Mouse (Mus musculus) midbrain, embryonic 14.5 days (tissue): Measurements from ENCODE around the gene Slc25a34. TPM values are rescaled to one million over a fixed set of nuclear protein-coding genes. Genes with fewer than 3 reads are reported as not detected.
A peak's percentile ranks its signal among the peaks of the same experiment; 100 is the strongest.

Experiments used
- ATAC-seq: fragments of 200-750 bp; cut with Nextera tagmentation; 2 replicates; pipeline ENCODE4 v1.8.0; 2017; ENCODE audit warnings: moderate number of reproducible peaks, moderate library complexity; ENCODE audit not compliant: low FRiP score, low TSS enrichment
- DNase-seq: peaks from one replicate; pipeline ENCODE4 v3.0.0-alpha.2; 2015
- H3K27ac ChIP-seq: fragments of 300-500 bp; sonication (generic); replicated peaks from 2 replicates; pipeline ENCODE4 v1.5.1; 2014; ENCODE audit warnings: mild to moderate bottlenecking, low read depth, low read length, moderate library complexity
- H3K27me3 ChIP-seq: fragments of 300-500 bp; sonication (generic); 2 replicates; pipeline ENCODE4 v1.6.1; 2014; ENCODE audit warnings: low read length, control low read depth, mixed read lengths; ENCODE audit not compliant: control insufficient read depth, insufficient read depth
- H3K36me3 ChIP-seq: fragments of 300-500 bp; sonication (generic); 2 replicates; pipeline ENCODE4 v1.6.1; 2014; ENCODE audit warnings: low read length, control low read depth; ENCODE audit not compliant: control insufficient read depth, insufficient read depth
- H3K4me1 ChIP-seq: fragments of 300-500 bp; sonication (generic); 2 replicates; pipeline ENCODE4 v1.6.1; 2014; ENCODE audit warnings: mild to moderate bottlenecking, antibody characterized with exemption, low read length, control low read depth; ENCODE audit not compliant: control insufficient read depth, insufficient read depth
- H3K4me2 ChIP-seq: fragments of 300-500 bp; sonication (generic); 2 replicates; pipeline ENCODE4 v1.6.1; 2014; ENCODE audit warnings: mild to moderate bottlenecking, low read length, moderate library complexity
- H3K4me3 ChIP-seq: fragments of 300-500 bp; sonication (generic); replicated peaks from 2 replicates; pipeline ENCODE4 v1.5.1; 2014; ENCODE audit warnings: low read depth, low read length
- H3K9ac ChIP-seq: fragments of 300-500 bp; sonication (generic); replicated peaks from 2 replicates; pipeline ENCODE4 v1.6.1; 2014; ENCODE audit warnings: mild to moderate bottlenecking, low read length, moderate library complexity
- H3K9me3 ChIP-seq: fragments of 300-500 bp; sonication (generic); 2 replicates; pipeline ENCODE4 v1.6.1; 2016; ENCODE audit warnings: low read length, control low read depth, mixed read lengths; ENCODE audit not compliant: control insufficient read depth
- WGBS: fragments of 180-500 bp; shearing (Covaris S2); extraction: QIAGEN DNeasy Blood & Tissue Kit; methylation state at CpG from one replicate; pipeline ENCODE4 v1.1.7; 2014; 5-methylcytosine and 5-hydroxymethylcytosine counted together
- polyA plus RNA-seq: library from polyadenylated mRNA; unstranded; fragments of >200 nt; fragmentation: Nextera tagmentation; extraction: Ambion mirVana; gene quantifications from 2 replicates; pipeline ENCODE4 v1.2.1, GENCODE M21; 2014

Gene Slc25a34
- polyA plus RNA-seq, 1 experiment from 2014 or later = 0.11 TPM

DNA sequence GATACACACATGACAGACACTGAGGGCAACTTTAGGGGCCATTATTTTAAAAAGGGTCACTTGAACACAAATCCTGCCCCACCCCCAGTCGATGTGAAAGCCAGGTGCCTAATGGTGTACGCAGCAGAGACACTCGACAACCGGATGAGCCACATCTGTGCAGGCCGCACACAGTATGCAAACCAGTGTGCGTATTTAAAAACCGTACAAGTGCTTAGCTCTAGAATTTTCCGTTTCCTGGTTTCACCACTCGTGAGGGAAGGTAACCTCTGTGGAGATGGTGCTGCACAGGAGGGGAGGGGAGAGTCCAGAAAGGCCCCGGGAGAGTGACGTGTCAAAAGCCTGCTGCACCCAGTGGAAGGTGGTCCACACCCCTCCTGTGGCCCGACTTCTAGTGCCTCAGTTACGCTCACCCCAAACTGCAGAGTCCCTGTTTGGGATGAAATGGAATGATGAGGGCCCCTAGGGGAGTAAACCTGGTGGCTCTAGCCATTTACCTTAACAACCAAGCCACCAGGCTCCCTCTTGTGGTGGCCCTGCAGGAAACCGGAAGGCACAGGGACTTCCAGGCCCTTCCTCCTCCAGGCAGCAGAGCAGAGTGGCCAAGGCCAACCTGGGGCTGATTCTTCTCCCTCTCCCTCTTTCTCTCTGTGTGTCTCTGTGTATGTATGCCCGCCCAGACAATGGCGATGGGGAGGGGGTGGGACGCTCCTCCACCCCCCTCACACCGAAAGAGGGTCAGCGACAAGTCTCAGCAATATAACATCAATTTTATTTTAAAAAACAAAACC is 1.6 kb upstream of the Slc25a34 start:
- no peak for ATAC-seq
- Histone ChIP-seq H3K9ac (no peak overlapping the region), H3K27me3 (no peaks in the 10 kb centered on the region), H3K9me3 (no peaks in the 10 kb centered on the region), H3K4me2 (no peak overlapping the region), H3K36me3 (peaks cover 43% of the 10 kb centered on the region), H3K4me3 (no peak overlapping the region), H3K4me1 (no peaks in the 10 kb centered on the region), H3K27ac (no peak overlapping the region)
- WGBS = 79% methylated on average over 19 of the region's 19 CpGs
- peak; percentile 48 for DNase-seq

GRCm38 (mm10) chr4:141624134-141624533 is 513 bp upstream of the Slc25a34 start:
- no peak overlapping the region for H3K4me3 ChIP-seq
- 91% methylated on average over 8 of the region's 8 CpGs for WGBS
- H3K9ac ChIP-seq = no peak overlapping the region
- H3K27ac ChIP-seq = no peak overlapping the region
- H3K9me3 ChIP-seq = no peaks in the 10 kb centered on the region
- no peak for ATAC-seq
- H3K4me1 ChIP-seq = no peaks in the 10 kb centered on the region
- no peak for DNase-seq
- H3K36me3 ChIP-seq = peaks cover 32% of the 10 kb centered on the region
- H3K4me2 ChIP-seq = no peak overlapping the region
- H3K27me3 ChIP-seq = no peaks in the 10 kb centered on the region

GRCm38 (mm10) chr4:141623037-141623436 is 584 bp downstream of the Slc25a34 start:
- Histone ChIP-seq H3K27ac (no peak overlapping the region), H3K4me1 (no peaks in the 10 kb centered on the region), H3K9ac (no peak overlapping the region), H3K36me3 (peaks cover 21% of the 10 kb centered on the region), H3K27me3 (no peaks in the 10 kb centered on the region), H3K4me3 (no peak overlapping the region), H3K4me2 (no peak overlapping the region), H3K9me3 (no peaks in the 10 kb centered on the region)
- no peak for DNase-seq
- WGBS = 93% methylated on average over 11 of the region's 11 CpGs
- no peak for ATAC-seq

GRCm38 (mm10) chr4:141622580-141622979 is 1.0 kb downstream of the Slc25a34 start:
- peaks cover 17% of the 10 kb centered on the region for H3K36me3 ChIP-seq
- H3K4me1 ChIP-seq = peaks cover 4% of the 10 kb centered on the region; the same call in 1 of the 2 replicates
- H3K4me3 ChIP-seq = no peak overlapping the region
- 86% methylated on average over 5 of the region's 5 CpGs for WGBS
- H3K9ac ChIP-seq = no peak overlapping the region
- ATAC-seq (no peak), DNase-seq (no peak)
- H3K27me3 ChIP-seq = no peaks in the 10 kb centered on the region
- no peak overlapping the region for H3K27ac ChIP-seq
- H3K4me2 ChIP-seq = no peak overlapping the region
- H3K9me3 ChIP-seq = no peaks in the 10 kb centered on the region

DNA sequence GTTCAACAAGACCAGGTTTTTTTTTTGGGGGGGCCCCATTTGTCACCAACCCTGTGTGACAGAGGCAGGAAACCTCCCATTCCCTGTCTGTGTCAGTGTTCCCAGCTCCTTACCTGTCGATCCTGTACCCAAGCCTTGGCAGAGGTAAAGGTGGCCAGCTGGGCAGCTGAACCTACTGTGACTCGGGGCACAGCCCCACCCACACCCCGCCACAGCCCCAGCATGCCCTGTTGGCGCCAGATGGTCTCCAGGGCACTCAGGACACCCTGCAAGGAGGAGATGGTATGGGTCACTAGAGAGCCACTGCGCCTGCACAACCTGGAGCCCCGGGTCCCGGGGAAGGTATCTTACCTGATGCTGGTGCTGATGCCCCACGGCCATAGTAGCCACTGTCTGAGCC is 1.5 kb downstream of the Slc25a34 start:
- Histone ChIP-seq H3K27ac (no peak overlapping the region), H3K9me3 (no peaks in the 10 kb centered on the region), H3K4me3 (no peak overlapping the region), H3K4me1 (peaks cover 5% of the 10 kb centered on the region; the same call in 1 of the 2 replicates), H3K9ac (no peak overlapping the region), H3K36me3 (peaks cover 13% of the 10 kb centered on the region), H3K27me3 (no peaks in the 10 kb centered on the region), H3K4me2 (no peak overlapping the region)
- DNase-seq (no peak), ATAC-seq (no peak)
- WGBS = 84% methylated on average over 8 of the region's 8 CpGs

DNA sequence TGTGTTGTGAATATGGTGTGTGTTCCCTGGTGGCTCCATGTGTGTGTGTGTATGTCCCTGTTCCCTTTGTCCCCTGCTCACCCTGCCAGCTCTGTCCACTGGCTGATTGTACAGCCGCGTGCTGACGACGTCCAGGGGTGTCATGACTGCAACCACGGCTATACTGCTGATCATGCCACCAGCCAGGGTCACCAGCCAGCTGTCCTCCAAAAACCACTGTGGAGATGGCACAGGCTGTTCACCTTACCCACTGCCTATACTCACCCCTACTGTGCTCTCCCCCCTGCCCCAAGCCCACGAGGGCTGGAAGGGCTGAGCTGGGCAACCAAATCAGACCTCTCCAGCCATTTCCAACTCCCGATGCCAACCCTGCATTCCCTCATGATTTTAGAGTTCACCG is 2.3 kb downstream of the Slc25a34 start:
- Histone ChIP-seq H3K27me3 (no peaks in the 10 kb centered on the region), H3K9me3 (no peaks in the 10 kb centered on the region), H3K27ac (no peak overlapping the region), H3K9ac (no peak overlapping the region), H3K36me3 (peaks cover 7% of the 10 kb centered on the region), H3K4me3 (no peak overlapping the region), H3K4me2 (no peak overlapping the region), H3K4me1 (peaks cover 5% of the 10 kb centered on the region; the same call in 1 of the 2 replicates)
- DNase-seq = no peak
- WGBS = 82% methylated on average over 8 of the region's 8 CpGs
- ATAC-seq = no peak

DNA sequence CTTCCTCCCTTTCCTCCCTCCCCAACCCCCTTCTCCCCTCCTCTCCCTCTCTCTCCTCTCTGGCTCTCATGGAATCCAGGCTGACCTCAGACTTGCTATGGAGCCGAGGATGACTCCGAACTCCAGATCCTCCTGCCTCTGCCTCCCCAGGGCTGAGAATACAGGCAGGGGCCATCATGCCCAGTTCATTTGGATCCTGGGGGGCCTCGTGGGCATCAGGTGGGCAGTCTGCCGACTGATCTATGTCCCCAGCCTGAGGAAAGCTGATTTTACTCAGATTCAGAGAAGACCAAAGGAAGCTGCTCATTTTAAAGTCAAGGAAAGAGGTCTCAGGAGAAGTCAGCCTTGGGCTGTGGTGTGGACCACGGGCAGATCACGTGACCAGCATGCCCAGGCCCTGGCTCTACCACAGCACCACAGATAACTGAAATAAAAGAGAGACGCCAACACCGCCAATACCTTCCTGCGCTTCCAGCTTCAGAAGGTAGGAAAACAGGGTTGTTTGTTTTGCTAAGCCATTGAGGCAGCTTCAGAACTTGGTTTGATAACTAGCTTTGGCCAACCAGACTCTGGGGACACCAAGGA is 4.2 kb downstream of the Slc25a34 start:
- no peaks in the 10 kb centered on the region for H3K9me3 ChIP-seq
- WGBS = 78% methylated on average over 9 of the region's 9 CpGs
- ATAC-seq (no peak), DNase-seq (no peak)
- no peak overlapping the region for H3K4me2 ChIP-seq
- peaks cover 5% of the 10 kb centered on the region; the same call in 1 of the 2 replicates for H3K4me1 ChIP-seq
- no peak overlapping the region for H3K27ac ChIP-seq
- H3K4me3 ChIP-seq = no peak overlapping the region
- H3K36me3 ChIP-seq = no peaks in the 10 kb centered on the region
- H3K9ac ChIP-seq = no peak overlapping the region
- no peaks in the 10 kb centered on the region for H3K27me3 ChIP-seq

GRCm38 (mm10) chr4:141618565-141619243 is 4.9 kb downstream of the Slc25a34 start, which contains the start of gene Tmem82:
Tmem82 (minus strand) TSS chr4:141618633.
- no peak for ATAC-seq
- Histone ChIP-seq H3K4me1 (peaks cover 5% of the 10 kb centered on the region; the same call in 1 of the 2 replicates), H3K9ac (no peak within 1 kb of the TSS), H3K4me2 (peak within 1 kb of the TSS; percentile 35), H3K27ac (no peak within 1 kb of the TSS), H3K4me3 (no peak within 1 kb of the TSS), H3K36me3 (no peaks in the 10 kb centered on the region), H3K27me3 (no peaks in the 10 kb centered on the region), H3K9me3 (no peaks in the 10 kb centered on the region)
- DNase-seq = peak; percentile 67
- 28% methylated on average over 20 of the region's 20 CpGs for WGBS
